Mouse (Mus musculus): ENCODE measurements around the gene Aldh5a1. TPM values are rescaled to one million over a fixed set of nuclear protein-coding genes. Genes with fewer than 3 reads are reported as not detected.
A peak's percentile ranks its signal among the peaks of the same experiment; 100 is the strongest.
"Not testable (repeated sequence)": the region's sequence is repeated elsewhere in the genome, so short reads cannot be mapped to it uniquely, and the experiment has no call there.

Aldh5a1 gene
- polyA plus RNA-seq (2015; fragmentation: Nextera tagmentation; extraction: Ambion mirVana): 9.6 and 10.3 TPM in 2 replicates

- no peaks in the 10 kb centered on the region for H3K27me3 ChIP-seq (replicated peaks)
- WGBS: under 1% methylated on average over 72 of the region's 75 CpGs
- peak; percentile 87 for ATAC-seq
- no peaks in the 10 kb centered on the region for H3K4me1 ChIP-seq (replicated peaks)
- H3K4me2 ChIP-seq (replicated peaks): peak within 1 kb of the TSS; percentile 81
- H3K36me3 ChIP-seq: no peaks in the 10 kb centered on the region
- H3K9ac ChIP-seq: peak within 1 kb of the TSS; percentile 91
- peak within 1 kb of the TSS; percentile 93 for H3K27ac ChIP-seq
- peak within 1 kb of the TSS; percentile 83 for H3K4me3 ChIP-seq (replicated peaks)
- H3K9me3 ChIP-seq: no peaks in the 10 kb centered on the region
These were observed at the start of gene Aldh5a1 for GRCm38 (mm10) chr13:24937108-24937838. Aldh5a1 (minus strand) TSS chr13:24937661.

- ATAC-seq: no peak
- no peaks in the 10 kb centered on the region for H3K4me1 ChIP-seq (replicated peaks)
- H3K36me3 ChIP-seq: peaks cover 6% of the 10 kb centered on the region; the same call in 1 of the 2 replicates
- H3K9me3 ChIP-seq: no peaks in the 10 kb centered on the region
- H3K4me2 ChIP-seq (replicated peaks): no peak overlapping the region
- H3K4me3 ChIP-seq (replicated peaks): no peak overlapping the region
- H3K27ac ChIP-seq: no peak overlapping the region
- 75% methylated on average over 2 of the region's 2 CpGs for WGBS
- no peaks in the 10 kb centered on the region for H3K27me3 ChIP-seq (replicated peaks)
- no peak overlapping the region for H3K9ac ChIP-seq
These were observed 48.0 kb upstream of the Aldh5a1 start for GRCm38 (mm10) chr13:24985435-24985834.

- no peaks in the 10 kb centered on the region for H3K4me1 ChIP-seq (replicated peaks)
- no peak overlapping the region for H3K4me2 ChIP-seq (replicated peaks)
- H3K9me3 ChIP-seq: no peaks in the 10 kb centered on the region
- H3K9ac ChIP-seq: no peak overlapping the region
- no peaks in the 10 kb centered on the region for H3K27me3 ChIP-seq (replicated peaks)
- no peak overlapping the region for H3K27ac ChIP-seq
- 76% methylated on average over 6 of the region's 6 CpGs for WGBS
- ATAC-seq: no peak
- no peaks in the 10 kb centered on the region for H3K36me3 ChIP-seq
- H3K4me3 ChIP-seq (replicated peaks): no peak overlapping the region
These were observed 43.6 kb upstream of the Aldh5a1 start for GRCm38 (mm10) chr13:24981031-24981430.

- H3K9me3 ChIP-seq: no peaks in the 10 kb centered on the region
- no peak overlapping the region for H3K27ac ChIP-seq
- ATAC-seq: peak; percentile 74
- H3K27me3 ChIP-seq (replicated peaks): no peaks in the 10 kb centered on the region
- no peaks in the 10 kb centered on the region for H3K36me3 ChIP-seq
- H3K9ac ChIP-seq: no peak overlapping the region
- no peak overlapping the region for H3K4me2 ChIP-seq (replicated peaks)
- no peaks in the 10 kb centered on the region for H3K4me1 ChIP-seq (replicated peaks)
- H3K4me3 ChIP-seq (replicated peaks): no peak overlapping the region
- WGBS: 84% methylated on average over 5 of the region's 5 CpGs
These were observed 40.4 kb upstream of the Aldh5a1 start for GRCm38 (mm10) chr13:24977820-24978342.

- no peaks in the 10 kb centered on the region for H3K27me3 ChIP-seq (replicated peaks)
- H3K4me2 ChIP-seq (replicated peaks): no peak overlapping the region
- H3K4me3 ChIP-seq (replicated peaks): no peak overlapping the region
- H3K9ac ChIP-seq: no peak overlapping the region
- no peaks in the 10 kb centered on the region for H3K9me3 ChIP-seq
- no peaks in the 10 kb centered on the region for H3K4me1 ChIP-seq (replicated peaks)
- H3K36me3 ChIP-seq: no peaks in the 10 kb centered on the region
- no peak for ATAC-seq
- H3K27ac ChIP-seq: no peak overlapping the region
- WGBS: 79% methylated on average over 4 of the region's 4 CpGs
These were observed 38.9 kb upstream of the Aldh5a1 start for GRCm38 (mm10) chr13:24976384-24976783.

GRCm38 (mm10) chr13:24971776-24972175 lies 34.3 kb upstream of the Aldh5a1 start:
- H3K27me3 ChIP-seq (replicated peaks); H3K36me3 ChIP-seq; H3K4me1 ChIP-seq (replicated peaks); H3K4me2 ChIP-seq (replicated peaks); H3K27ac ChIP-seq; H3K4me3 ChIP-seq (replicated peaks); H3K9ac ChIP-seq; H3K9me3 ChIP-seq: not testable (repeated sequence)
- peak; percentile 51 for ATAC-seq
- WGBS: 82% methylated on average over 3 of the region's 3 CpGs

GRCm38 (mm10) chr13:24965846-24966201 lies 28.4 kb upstream of the Aldh5a1 start:
- Histone ChIP-seq H3K9ac (no peak overlapping the region), H3K27ac (no peak overlapping the region), H3K36me3 (no peaks in the 10 kb centered on the region), H3K27me3 (replicated peaks) (no peaks in the 10 kb centered on the region), H3K9me3 (no peaks in the 10 kb centered on the region), H3K4me2 (replicated peaks) (peak overlapping the region; percentile 58), H3K4me1 (replicated peaks) (peaks cover 6% of the 10 kb centered on the region), H3K4me3 (replicated peaks) (peak overlapping the region; percentile 30)
- peak; percentile 64 for ATAC-seq
- 31% methylated on average over 5 of the region's 5 CpGs for WGBS

GRCm38 (mm10) chr13:24965130-24965845 lies 27.8 kb upstream of the Aldh5a1 start:
- peak; percentile 82 for ATAC-seq
- H3K4me3 ChIP-seq (replicated peaks): peak overlapping the region; percentile 30
- H3K36me3 ChIP-seq: no peaks in the 10 kb centered on the region
- H3K4me2 ChIP-seq (replicated peaks): peak overlapping the region; percentile 58
- no peaks in the 10 kb centered on the region for H3K27me3 ChIP-seq (replicated peaks)
- no peaks in the 10 kb centered on the region for H3K9me3 ChIP-seq
- no peak overlapping the region for H3K27ac ChIP-seq
- H3K4me1 ChIP-seq (replicated peaks): peaks cover 6% of the 10 kb centered on the region
- 16% methylated on average over 15 of the region's 15 CpGs for WGBS
- no peak overlapping the region for H3K9ac ChIP-seq

GRCm38 (mm10) chr13:24962119-24962518 lies 24.7 kb upstream of the Aldh5a1 start:
- Histone ChIP-seq H3K4me3 (replicated peaks) (no peak overlapping the region), H3K4me2 (replicated peaks) (no peak overlapping the region), H3K27me3 (replicated peaks) (no peaks in the 10 kb centered on the region), H3K36me3 (no peaks in the 10 kb centered on the region), H3K27ac (no peak overlapping the region), H3K9me3 (no peaks in the 10 kb centered on the region), H3K4me1 (replicated peaks) (peaks cover 6% of the 10 kb centered on the region), H3K9ac (no peak overlapping the region)
- 84% methylated on average over 8 of the region's 8 CpGs for WGBS
- ATAC-seq: no peak

- peaks cover under 1% of the 10 kb centered on the region for H3K4me1 ChIP-seq (replicated peaks)
- no peak for ATAC-seq
- 72% methylated on average over 3 of the region's 3 CpGs for WGBS
- H3K9ac ChIP-seq: no peak overlapping the region
- H3K4me2 ChIP-seq (replicated peaks): no peak overlapping the region
- H3K4me3 ChIP-seq (replicated peaks): no peak overlapping the region
- no peak overlapping the region for H3K27ac ChIP-seq
- no peaks in the 10 kb centered on the region for H3K36me3 ChIP-seq
- H3K9me3 ChIP-seq: no peaks in the 10 kb centered on the region
- H3K27me3 ChIP-seq (replicated peaks): no peaks in the 10 kb centered on the region
These were observed 22.6 kb upstream of the Aldh5a1 start for GRCm38 (mm10) chr13:24960084-24960483.

GRCm38 (mm10) chr13:24958671-24959070 lies 21.2 kb upstream of the Aldh5a1 start:
- Histone ChIP-seq H3K27me3 (replicated peaks) (no peaks in the 10 kb centered on the region), H3K9me3 (no peaks in the 10 kb centered on the region), H3K4me1 (replicated peaks) (no peaks in the 10 kb centered on the region), H3K4me2 (replicated peaks) (no peak overlapping the region), H3K4me3 (replicated peaks) (no peak overlapping the region), H3K9ac (no peak overlapping the region), H3K27ac (no peak overlapping the region), H3K36me3 (no peaks in the 10 kb centered on the region)
- ATAC-seq: no peak
- WGBS: 81% methylated on average over 11 of the region's 11 CpGs

- ATAC-seq: peak; percentile 93
- H3K36me3 ChIP-seq: no peaks in the 10 kb centered on the region
- no peak overlapping the region for H3K27ac ChIP-seq
- no peaks in the 10 kb centered on the region for H3K27me3 ChIP-seq (replicated peaks)
- H3K9me3 ChIP-seq: no peaks in the 10 kb centered on the region
- H3K9ac ChIP-seq: no peak overlapping the region
- 9% methylated on average over 10 of the region's 10 CpGs for WGBS
- no peak overlapping the region for H3K4me3 ChIP-seq (replicated peaks)
- no peak overlapping the region for H3K4me2 ChIP-seq (replicated peaks)
- H3K4me1 ChIP-seq (replicated peaks): no peaks in the 10 kb centered on the region
These were observed 18.0 kb upstream of the Aldh5a1 start for GRCm38 (mm10) chr13:24955500-24955899.

Data from intestine, embryonic 15.5 days (tissue).